Comparison of ENCODE assay signal across 13 mouse cellular contexts in genomic region chr9:42072010-42072409, GRCm38 (mm10). TPM values are rescaled to one million over a fixed set of nuclear protein-coding genes. Genes with fewer than 3 reads are reported as not detected.
DNase-seq lines count a peak whose midpoint lies in the region; ATAC-seq and TF ChIP-seq lines count a peak whose summit lies in the region.
"Had no signal": no experiment of that assay in that cellular context is flagged by ENCODE, and none has a peak within 500 bp of the region (broad histone marks: within the 10 kb centered on the region; RNA-seq: fewer than 3 reads in every experiment).

No protein-coding gene starts in this region.

- 52% methylated on average over 4 of the region's 4 CpGs for WGBS in hindbrain, embryonic 13.5 days
- WGBS in hindbrain, embryonic 14.5 days, result 42% methylated on average over 4 of the region's 4 CpGs
- 46% methylated on average over 4 of the region's 4 CpGs for WGBS in lung, embryonic 16.5 days
- WGBS in cerebellum, adult 2 months, result 11% methylated on average over 4 of the region's 4 CpGs

- no peaks in the 10 kb centered on the region for H3K27me3 ChIP-seq in hindbrain, embryonic 13.5 days
- H3K27me3 ChIP-seq in hindbrain, embryonic 14.5 days (ENCODE audit: control insufficient read depth, insufficient read depth, low read length), result no peaks in the 10 kb centered on the region
- H3K27me3 ChIP-seq in lung, embryonic 16.5 days (ENCODE audit: control insufficient read depth, insufficient read depth, low read depth, low read length), result no peaks in the 10 kb centered on the region
- no peaks in the 10 kb centered on the region for H3K27me3 ChIP-seq in cerebellum, adult 2 months (ENCODE audit: control insufficient read depth, insufficient read depth, low read length)
- H3K27me3 ChIP-seq: CH12.LX had no signal

- H3K9me3 ChIP-seq in hindbrain, embryonic 13.5 days, result no peaks in the 10 kb centered on the region
- H3K9me3 ChIP-seq in hindbrain, embryonic 14.5 days (ENCODE audit: control insufficient read depth, low read length), result no peaks in the 10 kb centered on the region
- H3K9me3 ChIP-seq in lung, embryonic 16.5 days (ENCODE audit: control insufficient read depth, low read length), result no peaks in the 10 kb centered on the region
- H3K9me3 ChIP-seq: limb, embryonic 13.5 days had no signal

- TF ChIP-seq POLR2A in cerebellum, adult 2 months (IDR thresholded peaks at IDR 0.05; ENCODE audit: borderline replicate concordance, insufficient read depth, low read length), result no peak

- peak overlapping the region; percentile 14; the same call in 1 of the 2 replicates for H3K27ac ChIP-seq in hindbrain, embryonic 13.5 days
- H3K27ac ChIP-seq in hindbrain, embryonic 14.5 days, result no peak overlapping the region
- H3K27ac ChIP-seq in lung, embryonic 16.5 days (ENCODE audit: low read length), result no peak overlapping the region
- peak overlapping the region; percentile 68 for H3K27ac ChIP-seq in cerebellum, adult 2 months (ENCODE audit: insufficient read depth, low read length)
- H3K27ac ChIP-seq: kidney, postnatal 0 days; limb, embryonic 13.5 days; macrophage had no signal

- no peak for TF ChIP-seq CTCF in cerebellum, adult 2 months (IDR thresholded peaks at IDR 0.05; ENCODE audit: borderline replicate concordance, insufficient read depth, low read depth, low read length)

- peaks cover 32% of the 10 kb centered on the region for H3K4me1 ChIP-seq in hindbrain, embryonic 13.5 days (replicated peaks)
- H3K4me1 ChIP-seq in hindbrain, embryonic 14.5 days (replicated peaks; ENCODE audit: control insufficient read depth, insufficient read depth, low read length), result peaks cover 8% of the 10 kb centered on the region; the same call in 1 of the 2 replicates
- no peaks in the 10 kb centered on the region for H3K4me1 ChIP-seq in lung, embryonic 16.5 days (replicated peaks; ENCODE audit: control insufficient read depth, insufficient read depth, low read length)
- peaks cover 28% of the 10 kb centered on the region for H3K4me1 ChIP-seq in cerebellum, adult 2 months (ENCODE audit: control insufficient read depth, insufficient read depth, low read length)

- ATAC-seq in hindbrain, embryonic 13.5 days (ENCODE audit: low FRiP score), result no peak
- no peak for ATAC-seq in hindbrain, embryonic 14.5 days (ENCODE audit: low FRiP score)
- peak; percentile 62 for ATAC-seq in lung, embryonic 16.5 days (ENCODE audit: low read depth)
- no peak for ATAC-seq in erythroid progenitor cell, adult 5-6 weeks (replicated peaks; ENCODE audit: low FRiP score, poor library complexity, severe bottlenecking)

- H3K9ac ChIP-seq in hindbrain, embryonic 13.5 days, result no peak overlapping the region
- H3K9ac ChIP-seq in hindbrain, embryonic 14.5 days, result no peak overlapping the region
- H3K9ac ChIP-seq in lung, embryonic 16.5 days (ENCODE audit: low read length), result no peak overlapping the region
- H3K9ac ChIP-seq: limb, embryonic 13.5 days had no signal

- H3K36me3 ChIP-seq in hindbrain, embryonic 13.5 days, result peaks cover 19% of the 10 kb centered on the region
- 0 out of 2 replicates have a peak, but pooled peaks cover 7% of the 10 kb centered on the region for H3K36me3 ChIP-seq in hindbrain, embryonic 14.5 days (replicated peaks; ENCODE audit: control insufficient read depth, insufficient read depth)
- no peaks in the 10 kb centered on the region for H3K36me3 ChIP-seq in lung, embryonic 16.5 days (ENCODE audit: control insufficient read depth, insufficient read depth, low read length)
- H3K36me3 ChIP-seq: limb, embryonic 13.5 days had no signal

- no peak overlapping the region for H3K4me2 ChIP-seq in hindbrain, embryonic 13.5 days
- H3K4me2 ChIP-seq in hindbrain, embryonic 14.5 days (replicated peaks), result no peak overlapping the region
- no peak overlapping the region for H3K4me2 ChIP-seq in lung, embryonic 16.5 days (ENCODE audit: low read depth, low read length)
- H3K4me2 ChIP-seq: limb, embryonic 13.5 days had no signal

- no peak for DNase-seq in hindbrain, embryonic 14.5 days (ENCODE audit: low spot score)
- DNase-seq in lung, adult 18-20 months, result no peak
- DNase-seq in cerebellum, adult 2 months, result peak in 1 of 2 experiments; percentile 68
- DNase-seq in lung, postnatal 10 days, result peak; percentile 69
- no peak for DNase-seq in thymus, postnatal 0 days (ENCODE audit: low spot score)
- DNase-seq: heart, postnatal 36 days had no signal

- H3K4me3 ChIP-seq in hindbrain, embryonic 13.5 days, result no peak overlapping the region
- no peak overlapping the region for H3K4me3 ChIP-seq in hindbrain, embryonic 14.5 days (replicated peaks; ENCODE audit: low read length)
- no peak overlapping the region for H3K4me3 ChIP-seq in lung, embryonic 16.5 days (ENCODE audit: low read length)
- H3K4me3 ChIP-seq in cerebellum, adult 2 months (replicated peaks; ENCODE audit: insufficient read depth, low read depth, low read length), result no peak overlapping the region
- H3K4me3 ChIP-seq: limb, embryonic 13.5 days had no signal

RNA-seq across cellular contexts. Expression of gene Sorl1, which starts 52.1 kb away (rescaled TPM):
- polyA plus RNA-seq in hindbrain, embryonic 13.5 days (2015; fragmentation: Nextera tagmentation; extraction: Ambion mirVana), result 12.3 and 12.8 TPM in 2 replicates
- 17.9 and 21.4 TPM in 2 replicates for polyA plus RNA-seq in hindbrain, embryonic 14.5 days (2014; fragmentation: Nextera tagmentation; extraction: Ambion mirVana)
- 11.8 and 13.8 TPM in 2 replicates for polyA plus RNA-seq in lung, embryonic 16.5 days (2015; fragmentation: Nextera tagmentation; extraction: Ambion mirVana)
- polyA plus RNA-seq in cerebellum, adult 2 months (2012; rRNA removed), result 169 and 198 TPM in 2 replicates
- polyA plus RNA-seq in thymus, postnatal 0 days (2015; fragmentation: Nextera tagmentation; extraction: Ambion mirVana), result 4.5 and 6.3 TPM in 2 replicates
- total RNA-seq in erythroid progenitor cell, adult 5-6 weeks (2015; ENCODE audit: low replicate concordance), result 18.7 and 21.0 TPM in 2 replicates
- total RNA-seq in erythroid progenitor cell, adult 5-6 weeks (2017; ENCODE audit: low replicate concordance), result 6.1 and 13.7 TPM in 2 replicates

Comparison
In these comparisons a context has a peak if more than half of its experiments do, and no peak if none do; other contexts are left out.
1. H3K27ac ChIP-seq: peak in hindbrain, embryonic 13.5 days (single experiment) and cerebellum, adult 2 months (single experiment); none in hindbrain, embryonic 14.5 days (single experiment) and lung, embryonic 16.5 days (single experiment).